Mouse (Mus musculus): ENCODE measurements around the gene Zfp446.
A peak's percentile ranks its signal among the peaks of the same experiment; 100 is the strongest.

Gene Zfp446

DNA sequence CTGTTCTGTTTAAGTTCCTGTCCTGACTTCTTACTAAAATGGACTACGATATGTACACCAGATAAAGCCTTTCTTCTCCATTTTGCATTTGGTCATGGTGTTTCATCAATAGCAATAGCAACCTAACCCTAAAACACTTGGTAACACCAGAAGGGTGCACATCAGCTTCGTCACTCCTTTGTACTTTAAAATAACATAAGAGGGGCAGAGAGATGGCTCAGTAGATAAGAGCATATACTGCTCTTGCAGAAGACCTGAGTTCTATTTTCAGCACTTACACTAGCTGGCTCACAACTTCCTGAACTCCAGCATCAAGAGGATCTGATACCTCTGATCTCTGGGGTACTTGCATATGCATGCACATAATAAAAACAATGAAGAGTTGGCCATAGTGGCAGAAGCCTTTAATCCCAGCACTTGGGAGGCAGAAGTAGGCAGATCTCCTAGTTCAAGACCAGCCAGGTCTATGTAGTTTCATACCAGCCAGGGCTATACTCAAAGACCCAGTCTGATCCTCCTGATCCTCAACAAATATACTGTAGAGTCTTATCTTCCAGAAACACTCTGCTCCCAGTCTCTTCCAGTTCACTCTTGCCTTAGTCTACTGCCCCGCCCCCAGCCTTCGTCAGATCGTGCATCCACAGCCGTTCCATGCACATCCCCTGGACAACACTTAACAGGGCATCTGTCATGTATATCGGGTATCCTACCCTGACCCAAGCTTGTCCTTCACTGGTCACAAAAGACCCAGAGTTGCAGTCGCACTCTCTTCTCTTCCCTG, 10.0 kb downstream of the Zfp446 start:
- DNase-seq (ENCODE audit: low spot score): no peak

GRCm38 (mm10) chr7:12992222-12992621, 14.6 kb downstream of the Zfp446 start:
- no peak for DNase-seq (ENCODE audit: low spot score)

DNA sequence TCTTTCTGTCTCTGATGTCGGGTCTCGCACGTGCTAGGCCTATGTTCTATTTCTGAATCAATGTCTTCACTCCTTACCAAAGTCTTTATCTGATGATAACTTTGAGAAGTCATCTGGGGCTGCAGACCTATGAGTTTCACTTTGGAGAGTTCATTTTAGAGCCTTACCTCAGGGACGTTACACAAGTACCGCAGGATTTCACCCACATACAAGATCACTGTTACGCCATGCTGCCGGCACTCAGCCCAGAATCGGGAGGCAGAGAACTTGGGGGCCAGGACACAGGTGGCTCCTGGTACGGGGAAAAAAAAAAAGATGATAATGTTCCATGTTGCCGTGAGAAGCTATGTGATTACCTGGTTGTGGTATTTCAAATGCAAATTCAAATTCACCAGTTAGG, 15.5 kb downstream of the Zfp446 start:
- DNase-seq (ENCODE audit: low spot score): no peak

DNA sequence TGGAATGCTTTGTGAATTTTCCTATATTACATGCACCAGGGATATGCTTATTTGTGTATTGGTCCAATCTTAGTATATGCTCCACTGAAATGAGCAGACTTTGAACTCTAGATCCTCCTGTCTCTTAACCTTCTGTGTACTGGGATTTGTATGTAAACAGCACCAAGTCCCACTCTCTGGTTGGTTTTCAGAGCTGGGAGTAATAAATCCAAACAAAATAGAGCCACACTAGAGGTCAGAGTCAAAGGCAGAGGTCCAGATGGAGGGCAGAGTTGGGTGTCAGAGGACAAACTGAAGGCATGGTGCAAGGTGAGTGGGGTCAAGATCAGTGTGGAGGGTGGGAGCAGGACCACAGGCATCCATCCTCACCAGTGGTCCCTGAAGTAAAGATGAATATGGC, 18.2 kb downstream of the Zfp446 start:
- DNase-seq (ENCODE audit: low spot score): no peak

- DNase-seq (ENCODE audit: low spot score): no peak
Observed at GRCm38 (mm10) chr7:12997230-12997629, 19.6 kb downstream of the Zfp446 start.

DNA sequence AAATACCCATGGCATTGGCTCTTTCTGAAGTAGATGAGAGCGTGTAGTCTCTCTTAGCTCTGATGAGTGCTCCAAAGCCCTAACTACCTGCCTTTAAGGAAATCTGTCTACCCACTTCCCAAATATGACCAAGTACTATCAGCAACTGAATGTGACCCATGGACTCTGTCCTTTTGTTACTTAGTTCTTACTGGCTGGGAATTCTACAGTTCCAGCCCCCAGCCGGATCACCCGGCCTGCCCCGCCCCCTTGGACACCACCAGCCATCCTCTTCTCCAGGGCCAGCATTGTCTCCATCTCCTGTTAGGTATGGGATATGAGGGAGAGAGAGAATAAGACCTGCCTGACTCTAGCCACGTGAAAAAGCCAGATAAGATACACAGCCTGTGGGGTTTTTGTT, 20.4 kb downstream of the Zfp446 start, which contains the start of gene Slc27a5:
Slc27a5 (minus strand) TSS at position 140 of the 400 bp plus-strand sequence.
- DNase-seq (ENCODE audit: low spot score): no peak

- no peak for DNase-seq (ENCODE audit: low spot score)
Observed at GRCm38 (mm10) chr7:12998851-12999250, 21.2 kb downstream of the Zfp446 start, which contains the start of gene Trim28. Gene Trim28, plus strand, starts transcription at chr7:12999114.

GRCm38 (mm10) chr7:13001584-13001983, 23.9 kb downstream of the Zfp446 start:
- no peak for DNase-seq (ENCODE audit: low spot score)

- no peak for DNase-seq (ENCODE audit: low spot score)
Observed at GRCm38 (mm10) chr7:13003380-13003779, 25.7 kb downstream of the Zfp446 start.

GRCm38 (mm10) chr7:13006011-13006410, 28.4 kb downstream of the Zfp446 start:
- DNase-seq (ENCODE audit: low spot score): no peak

DNA sequence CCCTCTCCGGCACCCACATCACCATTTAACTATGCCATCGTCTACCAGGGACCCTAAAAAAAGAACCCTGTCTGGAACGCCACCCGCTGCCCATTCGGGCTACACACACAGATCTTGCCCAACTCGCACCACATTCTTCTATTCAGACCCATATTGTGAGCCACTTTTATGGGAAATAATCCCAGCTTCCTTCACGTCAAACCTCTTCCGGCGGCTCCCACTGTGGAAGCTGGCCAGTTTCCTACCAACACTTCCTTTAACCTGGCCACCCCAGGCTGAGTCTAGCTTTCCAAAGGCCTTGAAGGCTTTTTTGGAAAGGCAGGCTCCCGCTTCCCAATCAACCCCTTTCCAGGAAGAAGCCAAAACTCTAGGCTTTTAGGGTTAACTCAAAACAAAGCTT, 28.9 kb downstream of the Zfp446 start:
- no peak for DNase-seq (ENCODE audit: low spot score)

- DNase-seq (ENCODE audit: low spot score): no peak
Observed at GRCm38 (mm10) chr7:13007341-13008092, 29.9 kb downstream of the Zfp446 start.

- peak; percentile 95 for DNase-seq (ENCODE audit: low spot score)
Observed at GRCm38 (mm10) chr7:13009143-13010004, 31.7 kb downstream of the Zfp446 start.

- no peak for DNase-seq (ENCODE audit: low spot score)
Observed at GRCm38 (mm10) chr7:13010005-13010908, 32.6 kb downstream of the Zfp446 start, which contains the start of gene Zbtb45. Gene Zbtb45, minus strand, starts transcription at chr7:13010034.

- no peak for DNase-seq (ENCODE audit: low spot score)
Observed at GRCm38 (mm10) chr7:13013671-13014070, 36.0 kb downstream of the Zfp446 start.

DNA sequence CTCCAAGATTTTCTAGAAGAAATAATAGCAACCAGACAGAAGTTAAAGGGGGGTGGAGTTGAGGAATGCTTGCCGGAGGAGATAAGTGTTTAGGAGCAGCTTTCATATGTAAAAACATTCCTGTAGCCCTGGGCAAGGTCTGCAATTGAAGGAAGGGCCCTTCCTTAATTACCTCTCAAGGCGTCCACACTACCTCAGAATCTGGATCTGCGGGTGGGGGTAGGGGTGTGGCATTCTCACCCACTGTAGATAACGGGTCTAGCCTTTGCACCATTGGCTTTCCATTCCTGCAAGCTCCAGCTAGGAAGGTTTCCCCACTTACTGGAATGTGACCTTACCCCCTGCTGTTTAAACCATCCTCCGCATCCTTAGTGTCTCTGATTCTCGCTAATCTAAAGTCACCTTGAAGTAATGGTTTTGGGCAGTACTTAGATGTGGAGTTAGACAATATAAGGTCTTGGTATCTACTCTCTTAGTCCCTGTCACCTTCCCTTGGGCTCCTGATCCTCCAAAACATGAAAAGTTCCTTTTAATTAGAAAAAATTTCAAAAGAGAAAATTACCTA, 36.7 kb downstream of the Zfp446 start:
- DNase-seq (ENCODE audit: low spot score): no peak

GRCm38 (mm10) chr7:13015217-13015616, 37.6 kb downstream of the Zfp446 start:
- DNase-seq (ENCODE audit: low spot score): no peak

DNA sequence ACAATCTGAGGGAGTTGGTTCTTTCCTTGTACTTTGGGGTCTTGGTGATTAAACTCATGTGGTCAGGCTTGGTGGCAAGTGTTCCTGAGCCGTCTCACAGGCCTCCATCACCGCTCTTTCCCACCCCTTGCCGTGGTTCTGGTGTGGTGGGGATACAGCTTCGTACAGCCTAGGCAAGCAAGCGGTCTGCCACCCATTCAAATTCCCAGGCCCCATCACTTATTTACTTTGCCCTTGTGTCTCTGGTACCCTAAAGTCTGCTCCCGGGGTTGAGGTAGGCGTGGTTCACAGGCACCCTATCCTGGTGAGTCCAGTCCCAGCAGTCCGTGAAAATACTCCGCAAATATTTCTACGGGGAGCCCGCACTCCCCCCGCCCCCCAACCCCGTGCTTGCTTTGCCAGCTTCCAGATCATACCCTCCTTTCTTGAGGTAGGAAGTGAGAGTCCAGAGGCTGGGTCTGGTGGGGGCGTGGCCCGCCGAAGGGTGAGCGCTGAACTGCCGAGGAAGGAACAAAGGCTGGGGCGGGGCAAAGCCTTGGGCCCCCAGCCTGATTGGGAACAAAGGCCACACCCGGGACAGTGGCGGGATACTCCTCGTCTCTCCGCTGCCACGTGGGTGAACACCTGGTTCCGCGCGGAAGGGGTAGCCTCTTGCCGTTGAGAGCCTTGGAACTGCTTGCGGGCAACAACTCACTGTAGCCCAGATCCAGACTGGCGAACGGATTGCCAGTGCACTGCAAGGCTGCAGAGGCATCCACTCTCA, 45.3 kb downstream of the Zfp446 start:
- DNase-seq (ENCODE audit: low spot score): no peak

DNA sequence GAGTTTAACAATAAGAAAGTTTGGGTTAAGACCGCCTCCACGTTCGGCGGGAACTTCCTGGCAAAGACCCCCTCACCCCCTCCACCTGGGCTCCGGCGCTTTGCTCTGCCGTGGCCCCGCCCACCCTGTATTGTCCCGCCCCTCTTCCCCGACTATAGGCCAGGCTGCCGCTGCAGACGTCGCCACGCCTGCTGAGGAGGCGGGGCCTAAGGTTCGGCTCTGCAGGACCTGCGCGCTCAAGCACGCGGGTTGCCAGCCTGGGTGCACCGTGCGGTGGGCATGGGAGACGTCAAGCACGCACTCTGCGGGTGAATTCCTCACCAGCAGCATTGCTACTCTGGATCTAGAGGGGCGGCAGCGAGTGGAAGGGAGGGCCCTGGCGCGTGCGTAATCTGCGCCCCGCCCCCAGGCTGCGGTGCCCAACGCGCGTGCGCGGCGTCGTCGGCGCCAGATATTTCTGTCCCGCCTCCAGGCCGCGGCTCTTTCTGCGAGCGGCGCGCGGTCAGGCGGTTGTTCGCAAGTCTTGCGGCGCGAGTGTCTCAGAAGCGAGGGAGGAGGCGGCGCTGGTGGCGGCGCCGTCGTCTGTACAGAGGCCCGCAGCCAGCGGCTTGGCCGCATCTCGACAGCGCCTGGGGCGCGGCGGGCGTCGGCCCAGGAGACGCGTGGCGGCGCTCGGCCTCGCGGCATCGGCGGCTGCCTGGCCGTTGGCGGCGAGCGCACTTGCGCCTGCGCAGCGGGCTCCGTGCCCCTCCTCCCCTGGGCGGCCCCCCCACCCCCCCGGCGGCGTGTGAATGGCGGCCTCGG, 46.5 kb downstream of the Zfp446 start:
- peak; percentile 92 for DNase-seq (ENCODE audit: low spot score)

Data from layer of hippocampus, adult 9-10 months (tissue).